Mouse (Mus musculus) skeletal muscle tissue, adult 2 months (tissue): ENCODE measurements around the gene Hist2h3b.
A peak's percentile ranks its signal among the peaks of the same experiment; 100 is the strongest.
"Not testable (repeated sequence)": the region's sequence is repeated elsewhere in the genome, so short reads cannot be mapped to it uniquely, and the experiment has no call there.

Experiments
- DNase-seq: peaks from one replicate; pipeline ENCODE4 v3.0.0-alpha.2; 2012; ENCODE audit warnings: low read depth, low spot score

Gene Hist2h3b

GRCm38 (mm10) chr3:96262216-96262875 is 6.1 kb upstream of the Hist2h3b start:
- DNase-seq = peak; percentile 93

GRCm38 (mm10) chr3:96262979-96263550 is 5.4 kb upstream of the Hist2h3b start, which contains the start of gene Hist2h4:
Gene Hist2h4 (minus strand): TSS chr3:96263311.
- DNase-seq = peak; percentile 92

GRCm38 (mm10) chr3:96263558-96264403 is 4.7 kb upstream of the Hist2h3b start:
- no peak for DNase-seq

- no peak for DNase-seq
Observed at GRCm38 (mm10) chr3:96264404-96264949, 4.0 kb upstream of the Hist2h3b start.

- no peak for DNase-seq
Observed at GRCm38 (mm10) chr3:96266132-96266710, 2.2 kb upstream of the Hist2h3b start.

GRCm38 (mm10) chr3:96267541-96267940 is 913 bp upstream of the Hist2h3b start:
- DNase-seq = no peak

- DNase-seq = not testable (repeated sequence)
Observed at GRCm38 (mm10) chr3:96268776-96269378, 423 bp downstream of the Hist2h3b start.

- peak; percentile 98 for DNase-seq
Observed at GRCm38 (mm10) chr3:96269511-96270474, 1.3 kb downstream of the Hist2h3b start, which contains the start of gene Hist2h2bb. Gene Hist2h2bb (plus strand): TSS chr3:96269752.

GRCm38 (mm10) chr3:96273591-96274465 is 5.4 kb downstream of the Hist2h3b start:
- DNase-seq = no peak

GRCm38 (mm10) chr3:96277428-96277799 is 9.0 kb downstream of the Hist2h3b start:
- no peak for DNase-seq

- DNase-seq = peak; percentile 89
Observed at GRCm38 (mm10) chr3:96277800-96278624, 9.6 kb downstream of the Hist2h3b start.

GRCm38 (mm10) chr3:96280660-96281059 is 12.2 kb downstream of the Hist2h3b start:
- DNase-seq = no peak

GRCm38 (mm10) chr3:96284457-96284856 is 16.0 kb downstream of the Hist2h3b start:
- DNase-seq = no peak

- not testable (repeated sequence) for DNase-seq
Observed at GRCm38 (mm10) chr3:96287334-96287733, 18.9 kb downstream of the Hist2h3b start.

GRCm38 (mm10) chr3:96289201-96289600 is 20.7 kb downstream of the Hist2h3b start:
- DNase-seq = no peak

- not testable (repeated sequence) for DNase-seq
Observed at GRCm38 (mm10) chr3:96290727-96291126, 22.3 kb downstream of the Hist2h3b start.

GRCm38 (mm10) chr3:96292641-96293040 is 24.2 kb downstream of the Hist2h3b start:
- DNase-seq = no peak

GRCm38 (mm10) chr3:96293368-96293767 is 24.9 kb downstream of the Hist2h3b start:
- DNase-seq = no peak
